ENCODE assay signal across 9 mouse cellular contexts in genomic region chr16:38137296-38137695, GRCm38 (mm10). TPM values are rescaled to one million over a fixed set of nuclear protein-coding genes. Genes with fewer than 3 reads are reported as not detected.
DNase-seq lines count a peak whose midpoint lies in the region; ATAC-seq lines count a peak whose summit lies in the region.
"Had no signal": no experiment of that assay in that cellular context is flagged by ENCODE, and none has a peak within 500 bp of the region (broad histone marks: within the 10 kb centered on the region; RNA-seq: fewer than 3 reads in every experiment).

No protein-coding gene starts in this region.

- H3K27me3 ChIP-seq in hindbrain, embryonic 13.5 days = no peaks in the 10 kb centered on the region
- H3K27me3 ChIP-seq: megakaryocyte, embryonic 14.5 days had no signal

- DNase-seq in heart, postnatal 10 days = peak; percentile 60 to 62
- DNase-seq in heart, postnatal 25 days (ENCODE audit: low spot score) = no peak
- peak; percentile 68 for DNase-seq in CD4-positive, CD25-positive, alpha-beta regulatory T cell, adult 2 months (ENCODE audit: low read depth, low spot score)
- peak; percentile 82 for DNase-seq in brain, adult 2 months (ENCODE audit: low read depth, low spot score)
- peak; percentile 66 for DNase-seq in lung, postnatal 10 days
- peak; percentile 76 for DNase-seq in thymus, postnatal 14 days
- DNase-seq in layer of hippocampus, adult 9-10 months (ENCODE audit: low spot score) = no peak

- WGBS in hindbrain, embryonic 13.5 days = 39% methylated on average over 5 of the region's 5 CpGs

- peaks cover 52% of the 10 kb centered on the region for H3K4me1 ChIP-seq in hindbrain, embryonic 13.5 days (replicated peaks)

- no peak overlapping the region for H3K4me2 ChIP-seq in hindbrain, embryonic 13.5 days

- no peak overlapping the region for H3K4me3 ChIP-seq in hindbrain, embryonic 13.5 days
- H3K4me3 ChIP-seq: megakaryocyte, embryonic 14.5 days had no signal

- intact Hi-C loops in heart, postnatal 10 days (cut with DNase I) = loop anchor here (5.0 kb wide), 2 partner anchors 50 to 145 kb away; no protein-coding TSS in a partner anchor
- intact Hi-C loops in heart, postnatal 25 days (cut with DNase I) = loop anchor here (5.0 kb wide), 2 partner anchors 45 to 140 kb away; no protein-coding TSS in a partner anchor

- ATAC-seq in hindbrain, embryonic 13.5 days (ENCODE audit: low FRiP score) = no peak

- H3K9me3 ChIP-seq in hindbrain, embryonic 13.5 days = no peaks in the 10 kb centered on the region
- H3K9me3 ChIP-seq: megakaryocyte, embryonic 14.5 days had no signal

- 0 out of 2 replicates have a peak overlapping the region, but pooled peaks have one; percentile 35 for H3K27ac ChIP-seq in hindbrain, embryonic 13.5 days

- no peak overlapping the region for H3K9ac ChIP-seq in hindbrain, embryonic 13.5 days

- H3K36me3 ChIP-seq in hindbrain, embryonic 13.5 days = no peaks in the 10 kb centered on the region

RNA-seq across cellular contexts. Expression of gene Gsk3b, which starts 48.5 kb away (rescaled TPM):
- total RNA-seq in heart, postnatal 10 days (2021) = 10 to 100 TPM; 68.7 to 69.9 TPM
- 10 to 100 TPM; 52.7 to 55.2 TPM for total RNA-seq in heart, postnatal 25 days (2021)
- 156 and 157 TPM in 2 replicates for polyA plus RNA-seq in hindbrain, embryonic 13.5 days (2015; fragmentation: Nextera tagmentation; extraction: Ambion mirVana)

Comparison
In these comparisons a context has a peak if more than half of its experiments do, and no peak if none do; other contexts are left out.
1. DNase-seq: peak in heart, postnatal 10 days (2 of 2), CD4-positive, CD25-positive, alpha-beta regulatory T cell, adult 2 months (single experiment), brain, adult 2 months (single experiment), lung, postnatal 10 days (single experiment) and thymus, postnatal 14 days (single experiment); none in heart, postnatal 25 days (single experiment) and layer of hippocampus, adult 9-10 months (single experiment).